Mouse (Mus musculus) urinary bladder, postnatal 36 days (tissue): ENCODE measurements around the gene Det1.

Source experiments
- DNase-seq, 2 experiments: peaks; one replicate each; pipeline ENCODE4 v3.0.0; 2022; ENCODE audit warnings: low spot score in 2 of 2, mixed read lengths in 1 of 2

Det1 gene

GRCm38 (mm10) chr7:78854051-78854450 lies 7.0 kb upstream of the Det1 start:
- no peak for DNase-seq

GRCm38 (mm10) chr7:78846066-78846716 lies 872 bp downstream of the Det1 start:
- no peak for DNase-seq

GRCm38 (mm10) chr7:78841601-78842000 lies 5.5 kb downstream of the Det1 start:
- no peak for DNase-seq

- DNase-seq, result no peak
Observed at GRCm38 (mm10) chr7:78837250-78837649, 9.8 kb downstream of the Det1 start.

GRCm38 (mm10) chr7:78835656-78836055 lies 11.4 kb downstream of the Det1 start:
- DNase-seq, result no peak

- DNase-seq, result no peak
Observed at GRCm38 (mm10) chr7:78827749-78828362, 19.2 kb downstream of the Det1 start.

- no peak for DNase-seq
Observed at GRCm38 (mm10) chr7:78826682-78827385, 20.2 kb downstream of the Det1 start.

GRCm38 (mm10) chr7:78818336-78818735 lies 28.7 kb downstream of the Det1 start:
- no peak for DNase-seq

GRCm38 (mm10) chr7:78814766-78815165 lies 32.3 kb downstream of the Det1 start:
- DNase-seq, result no peak

- DNase-seq, result no peak
Observed at GRCm38 (mm10) chr7:78813791-78814190, 33.3 kb downstream of the Det1 start.

- DNase-seq, result no peak
Observed at GRCm38 (mm10) chr7:78807192-78807591, 39.9 kb downstream of the Det1 start.

- no peak for DNase-seq
Observed at GRCm38 (mm10) chr7:78803841-78804240, 43.2 kb downstream of the Det1 start.

- no peak for DNase-seq
Observed at GRCm38 (mm10) chr7:78799730-78800496, 47.1 kb downstream of the Det1 start.

GRCm38 (mm10) chr7:78797843-78798455 lies 49.1 kb downstream of the Det1 start:
- no peak for DNase-seq

- DNase-seq, result no peak
Observed at GRCm38 (mm10) chr7:78796624-78797023, 50.4 kb downstream of the Det1 start.

GRCm38 (mm10) chr7:78794571-78795092 lies 52.4 kb downstream of the Det1 start:
- DNase-seq, result no peak

- no peak for DNase-seq
Observed at GRCm38 (mm10) chr7:78793895-78794570, 53.0 kb downstream of the Det1 start.

- peak; percentile 26 to 32 for DNase-seq
Observed at GRCm38 (mm10) chr7:78791359-78792222, 55.5 kb downstream of the Det1 start.

GRCm38 (mm10) chr7:78787793-78788380 lies 59.2 kb downstream of the Det1 start:
- DNase-seq, result no peak

GRCm38 (mm10) chr7:78785906-78786305 lies 61.2 kb downstream of the Det1 start:
- no peak for DNase-seq
